Mouse (Mus musculus) inflammation-experienced regulatory T-cells, adult 6 months (primary cell): ENCODE measurements around the gene Tmem151b. TPM values are rescaled to one million over a fixed set of nuclear protein-coding genes. Genes with fewer than 3 reads are reported as not detected.

Experiments used
- ATAC-seq: one replicate; pipeline ENCODE4 v1.8.0; 2017
- polyA plus RNA-seq, 3 experiments: library from polyadenylated mRNA; unstranded; fragments of 100-300 nt; shearing (Covaris generic); gene quantifications; one replicate each; pipeline ENCODE4 v1.2.1; 2017

The Tmem151b gene
- polyA plus RNA-seq, 3 experiments from 2014 or later = 0.12 to 0.63 (median 0.14) TPM

GRCm38 (mm10) chr17:45505941-45506465, 43.5 kb downstream of the Tmem151b start:
- no peak for ATAC-seq

DNA sequence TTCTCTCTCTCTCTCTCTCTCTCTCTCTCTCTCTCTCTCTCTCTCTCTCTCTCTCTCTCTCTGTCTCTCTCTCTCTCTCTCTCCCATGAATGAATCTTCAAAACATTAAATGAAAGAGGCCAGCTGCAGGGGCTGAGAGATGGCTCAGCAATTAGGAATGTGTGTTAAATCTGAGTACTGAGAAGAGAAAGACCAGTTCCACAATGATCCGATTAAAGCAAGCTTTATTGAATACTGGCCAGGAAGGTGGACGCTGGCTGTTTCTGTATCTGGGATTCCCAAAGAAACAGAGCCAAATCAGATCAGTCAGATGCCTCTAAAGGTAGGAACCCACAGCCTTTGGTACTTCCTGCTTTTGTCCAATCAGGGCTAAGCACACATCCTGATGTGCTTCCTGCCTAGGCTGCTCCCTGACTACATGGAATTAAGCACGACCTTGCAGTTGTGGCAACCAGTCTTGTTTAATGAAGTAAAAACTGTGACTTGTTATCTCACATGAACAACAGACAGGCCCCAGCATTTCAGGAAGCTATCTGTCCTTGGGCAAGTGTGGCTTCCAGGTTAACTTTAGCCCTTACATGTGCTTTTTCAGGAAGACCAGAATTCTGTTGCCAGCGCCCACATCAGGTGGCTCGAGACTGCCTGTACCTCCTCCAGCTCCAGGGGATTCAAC, 46.0 kb downstream of the Tmem151b start:
- no peak for ATAC-seq

- ATAC-seq = no peak
Measured at GRCm38 (mm10) chr17:45502324-45502723, 47.2 kb downstream of the Tmem151b start.

- ATAC-seq = no peak
Measured at GRCm38 (mm10) chr17:45500981-45501380, 48.5 kb downstream of the Tmem151b start.

DNA sequence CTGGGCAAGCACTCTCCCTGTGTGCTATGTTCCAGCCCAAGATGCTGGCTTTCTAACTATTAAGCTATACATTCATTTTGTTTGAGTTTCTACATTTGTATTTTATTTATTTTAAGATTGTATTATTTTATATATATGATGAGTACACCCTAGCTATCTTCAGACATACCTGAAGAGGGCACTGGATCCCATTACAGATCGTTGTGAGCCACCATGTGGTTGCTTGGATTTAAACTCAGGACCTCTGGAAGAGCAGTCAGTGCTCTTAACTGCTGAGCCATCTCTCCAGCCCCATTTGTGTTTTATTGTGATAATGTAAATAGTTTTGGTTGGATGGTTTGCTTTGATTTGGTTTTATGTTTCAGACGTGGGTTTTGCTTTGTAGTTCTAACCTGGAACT, 50.0 kb downstream of the Tmem151b start:
- ATAC-seq = no peak

- no peak for ATAC-seq
Measured at GRCm38 (mm10) chr17:45498397-45498796, 51.1 kb downstream of the Tmem151b start.

DNA sequence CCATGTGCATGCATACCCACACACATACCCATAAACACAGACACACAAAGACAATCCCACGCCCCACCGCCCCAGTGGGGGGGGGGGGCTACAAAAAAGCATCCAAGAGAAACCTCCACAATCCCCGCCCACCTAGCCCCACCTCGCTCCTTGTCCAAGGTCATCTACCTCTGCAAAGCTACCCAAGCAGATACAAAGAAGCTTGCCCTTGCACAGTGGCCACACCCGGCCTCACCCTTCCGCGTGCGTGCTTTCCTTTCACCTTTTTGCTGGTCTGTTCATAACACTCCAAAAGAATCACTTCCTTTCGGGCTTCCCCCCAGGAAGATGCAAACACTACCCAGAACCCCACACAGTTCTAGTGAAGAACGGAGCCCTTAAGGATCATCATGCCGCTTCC, 54.1 kb downstream of the Tmem151b start:
- no peak for ATAC-seq

Other genes with a start within 250 kb of the Tmem151b start
- gene Cdc5l, start 115.9 kb downstream of the Tmem151b start, polyA plus RNA-seq = 10 to 100 TPM; 64.4 to 73.0 (median 70.3) TPM
- 1 to 10 TPM; 1.3 to 2.0 (median 1.7) TPM for gene Spats1, start 74.3 kb downstream of the Tmem151b start, polyA plus RNA-seq
- gene Aars2, start 42.8 kb downstream of the Tmem151b start, polyA plus RNA-seq = 1 to 10 TPM; 2.2 to 2.7 (median 2.3) TPM
- gene Tcte1, start 26.2 kb downstream of the Tmem151b start, polyA plus RNA-seq = not detected
- 10 to 100 TPM; 35.1 to 44.1 (median 43.1) TPM for gene Nfkbie, start 6.0 kb upstream of the Tmem151b start, polyA plus RNA-seq
- 10 to 100 TPM; 30.2 to 38.1 (median 32.6) TPM for gene Slc35b2, start 14.2 kb upstream of the Tmem151b start, polyA plus RNA-seq
- 1,000 to 10,000 TPM in 1 of 3 experiments, 100 to 1,000 TPM in 2; 939 to 1,028 (median 983) TPM for gene Hsp90ab1, start 23.6 kb upstream of the Tmem151b start, polyA plus RNA-seq
- gene Slc29a1, start 49.9 kb upstream of the Tmem151b start, polyA plus RNA-seq = 100 to 1,000 TPM in 2 of 3 experiments, 10 to 100 TPM in 1; 72.2 to 131 (median 109) TPM
- gene Mymx, start 52.4 kb upstream of the Tmem151b start, polyA plus RNA-seq = not detected
- not detected for gene Capn11, start 109.6 kb upstream of the Tmem151b start, polyA plus RNA-seq
- 10 to 100 TPM; 74.5 to 88.1 (median 87.7) TPM for gene Mrpl14, start 136.6 kb upstream of the Tmem151b start, polyA plus RNA-seq
- 1 to 10 TPM; 2.0 to 2.7 (median 2.4) TPM for gene Tmem63b, start 137.2 kb upstream of the Tmem151b start, polyA plus RNA-seq
- not detected for gene 1600014C23Rik, start 184.2 kb upstream of the Tmem151b start, polyA plus RNA-seq